In genomic region chr10:80293325-80293724, GRCm38 (mm10) we compare ENCODE assay signal across 8 mouse cellular contexts. TPM values are rescaled to one million over a fixed set of nuclear protein-coding genes. Genes with fewer than 3 reads are reported as not detected.
DNase-seq lines count a peak whose midpoint lies in the region; ATAC-seq and TF ChIP-seq lines count a peak whose summit lies in the region.

No protein-coding gene starts in this region.

- no peak for ATAC-seq in forebrain, embryonic 15.5 days (replicated peaks)
- ATAC-seq in midbrain, embryonic 11.5 days (ENCODE audit: low FRiP score) = no peak
- ATAC-seq in frontal cortex, adult (ENCODE audit: low TSS enrichment) = no peak

- no peaks in the 10 kb centered on the region for H3K36me3 ChIP-seq in kidney, adult 2 months (ENCODE audit: control insufficient read depth, insufficient read depth, low read length)
- H3K36me3 ChIP-seq in ES-E14 (ENCODE audit: control insufficient read depth, insufficient read depth, low read length, poor library complexity, severe bottlenecking) = peaks cover 26% of the 10 kb centered on the region
- peaks cover 25% of the 10 kb centered on the region for H3K36me3 ChIP-seq in forebrain, embryonic 15.5 days
- H3K36me3 ChIP-seq in midbrain, embryonic 11.5 days (ENCODE audit: control insufficient read depth, insufficient read depth, low read length) = peaks cover 13% of the 10 kb centered on the region

- peak overlapping the region; percentile 87 for H3K4me2 ChIP-seq in forebrain, embryonic 15.5 days (replicated peaks)
- peak overlapping the region; percentile 99 for H3K4me2 ChIP-seq in midbrain, embryonic 11.5 days

- no peaks in the 10 kb centered on the region; the same call in 1 of the 2 replicates for H3K4me1 ChIP-seq in kidney, adult 2 months (ENCODE audit: control insufficient read depth, insufficient read depth, low read length)
- peaks cover 0 to 20% of the 10 kb centered on the region in 2 experiments; a peak in 2 of 4 replicates for H3K4me1 ChIP-seq in ES-E14 (ENCODE audit: control insufficient read depth in 2 of 2, insufficient read depth in 2 of 2, low read length in 2 of 2, poor library complexity in 1 of 2)
- peaks cover 59% of the 10 kb centered on the region for H3K4me1 ChIP-seq in forebrain, embryonic 15.5 days
- H3K4me1 ChIP-seq in midbrain, embryonic 11.5 days (ENCODE audit: control insufficient read depth, insufficient read depth, low read length) = peaks cover 43% of the 10 kb centered on the region

- peak overlapping the region; percentile 91 for H3K4me3 ChIP-seq in kidney, adult 2 months (ENCODE audit: insufficient read depth, low read depth, low read length)
- H3K4me3 ChIP-seq in ES-E14 (ENCODE audit: insufficient read depth in 1 of 2, low read depth in 1 of 2, low read length in 2 of 2, poor library complexity in 1 of 2, severe bottlenecking in 1 of 2) = peak overlapping the region; percentile 71 to 83
- peak overlapping the region; percentile 69 for H3K4me3 ChIP-seq in forebrain, embryonic 15.5 days
- H3K4me3 ChIP-seq in midbrain, embryonic 11.5 days (ENCODE audit: low read depth, low read length) = peak overlapping the region; percentile 91

- no peak for DNase-seq in kidney, adult 2 months
- DNase-seq in kidney, adult 8-10 months = no peak
- DNase-seq in ES-E14 (ENCODE audit: low read depth, low spot score) = no peak
- DNase-seq in midbrain, embryonic 11.5 days (ENCODE audit: low spot score, missing footprints) = peak; percentile 84
- no peak for DNase-seq in natural killer cell, adult 2 months (ENCODE audit: low spot score in 2 of 2)
- DNase-seq in layer of hippocampus, postnatal 14 days (ENCODE audit: low spot score in 2 of 2) = no peak

- no peaks in the 10 kb centered on the region for H3K27me3 ChIP-seq in kidney, adult 2 months (replicated peaks; ENCODE audit: control insufficient read depth, insufficient read depth, low read length)
- no peaks in the 10 kb centered on the region for H3K27me3 ChIP-seq in forebrain, embryonic 15.5 days
- H3K27me3 ChIP-seq in midbrain, embryonic 11.5 days (ENCODE audit: control insufficient read depth, insufficient read depth, low read length) = no peaks in the 10 kb centered on the region

- no peaks in the 10 kb centered on the region for H3K9me3 ChIP-seq in ES-E14 (ENCODE audit: control insufficient read depth, insufficient read depth, low read depth, low read length)
- no peaks in the 10 kb centered on the region for H3K9me3 ChIP-seq in forebrain, embryonic 15.5 days
- H3K9me3 ChIP-seq in midbrain, embryonic 11.5 days (ENCODE audit: control insufficient read depth, low read length) = no peaks in the 10 kb centered on the region

- peak overlapping the region; percentile 99 for H3K9ac ChIP-seq in ES-E14 (ENCODE audit: insufficient read depth, low read depth, low read length, poor library complexity, severe bottlenecking)
- H3K9ac ChIP-seq in forebrain, embryonic 15.5 days (replicated peaks) = peak overlapping the region; percentile 96
- peak overlapping the region; percentile 99 for H3K9ac ChIP-seq in midbrain, embryonic 11.5 days (ENCODE audit: low read length)

- no peak overlapping the region for H3K27ac ChIP-seq in kidney, adult 2 months (ENCODE audit: insufficient read depth, low read depth, low read length)
- peak overlapping the region; percentile 87 for H3K27ac ChIP-seq in ES-E14 (ENCODE audit: insufficient read depth, low read depth, low read length, poor library complexity, severe bottlenecking)
- peak overlapping the region; percentile 91; the same call in 1 of the 2 replicates for H3K27ac ChIP-seq in forebrain, embryonic 15.5 days (replicated peaks)
- 0 out of 2 replicates have a peak overlapping the region, but pooled peaks have one; percentile 20 for H3K27ac ChIP-seq in midbrain, embryonic 11.5 days (ENCODE audit: low read depth, low read length)

- no peak for TF ChIP-seq POLR2A in kidney, adult 2 months (IDR thresholded peaks at IDR 0.05; ENCODE audit: low read depth, low read length)

- in situ Hi-C loops in ES-E14 (cut with MboI; ENCODE audit: low sequenced_read_pairs in 2 of 2, unreplicated experiment in 2 of 2) = no loop called here

- TF ChIP-seq CTCF in kidney, adult 2 months (conservative IDR thresholded peaks at IDR 0.05; ENCODE audit: insufficient read depth, insufficient read length, low read depth, low read length) = no peak

- 23% methylated on average over 14 of the region's 14 CpGs for WGBS in kidney, adult 2 months
- WGBS in forebrain, embryonic 15.5 days = 19% methylated on average over 14 of the region's 14 CpGs
- 27% methylated on average over 14 of the region's 14 CpGs for WGBS in midbrain, embryonic 11.5 days

TF ChIP-seq in ES-E14, 5 proteins besides CTCF, POLR2A, EP300 and RAD21:
- no peak for TF ChIP-seq MAFK (IDR thresholded peaks at IDR 0.05; ENCODE audit: insufficient read depth, low read depth, low read length)
- no peak for TF ChIP-seq ZC3H11A (IDR thresholded peaks at IDR 0.05; ENCODE audit: borderline replicate concordance, low read depth, low read length)
- no peak for TF ChIP-seq ZNF384 (IDR thresholded peaks at IDR 0.05; ENCODE audit: low read depth, low read length)
- TF ChIP-seq CHD2 (IDR thresholded peaks at IDR 0.05; ENCODE audit: low read depth, low read length) = no peak
- TF ChIP-seq HCFC1 (IDR thresholded peaks at IDR 0.05; ENCODE audit: borderline replicate concordance, insufficient read depth, low read length) = no peak

RNA-seq across cellular contexts. Expression of gene Rps15, which starts 1.1 kb away (rescaled TPM):
- polyA plus RNA-seq in kidney, adult 2 months (2012; rRNA removed) = 1,371 and 1,777 TPM in 2 replicates
- total RNA-seq in ES-E14 (2012; rRNA removed) = 2,505 and 2,820 TPM in 2 replicates
- 628 and 651 TPM in 2 replicates for polyA plus RNA-seq in forebrain, embryonic 15.5 days (2015; fragmentation: Nextera tagmentation; extraction: Ambion mirVana)
- 752 and 845 TPM in 2 replicates for polyA plus RNA-seq in midbrain, embryonic 11.5 days (2014; fragmentation: Nextera tagmentation; extraction: Ambion mirVana)
- total RNA-seq in layer of hippocampus, postnatal 14 days (2021) = 100 to 1,000 TPM; 727 to 762 TPM

RNA-seq across cellular contexts. Expression of gene Apc2, which starts 2.5 kb away (rescaled TPM):
- polyA plus RNA-seq in kidney, adult 2 months (2012; rRNA removed) = 0.74 and 0.95 TPM in 2 replicates
- total RNA-seq in ES-E14 (2012; rRNA removed) = 4.4 and 4.6 TPM in 2 replicates
- 205 and 210 TPM in 2 replicates for polyA plus RNA-seq in forebrain, embryonic 15.5 days (2015; fragmentation: Nextera tagmentation; extraction: Ambion mirVana)
- polyA plus RNA-seq in midbrain, embryonic 11.5 days (2014; fragmentation: Nextera tagmentation; extraction: Ambion mirVana) = 63.4 and 66.5 TPM in 2 replicates
- 100 to 1,000 TPM; 131 to 133 TPM for total RNA-seq in layer of hippocampus, postnatal 14 days (2021)

RNA-seq across cellular contexts. Expression of gene 2310011J03Rik, which starts 27.0 kb away (rescaled TPM):
- 47.8 and 52.5 TPM in 2 replicates for polyA plus RNA-seq in kidney, adult 2 months (2012; rRNA removed)
- 29.6 and 33.4 TPM in 2 replicates for total RNA-seq in ES-E14 (2012; rRNA removed)
- polyA plus RNA-seq in forebrain, embryonic 15.5 days (2015; fragmentation: Nextera tagmentation; extraction: Ambion mirVana) = 36.9 and 38.1 TPM in 2 replicates
- polyA plus RNA-seq in midbrain, embryonic 11.5 days (2014; fragmentation: Nextera tagmentation; extraction: Ambion mirVana) = 36.2 and 40.8 TPM in 2 replicates
- total RNA-seq in layer of hippocampus, postnatal 14 days (2021) = 10 to 100 TPM; 20.4 to 23.1 TPM

RNA-seq across cellular contexts. Expression of gene Dazap1, which starts 32.0 kb away (rescaled TPM):
- polyA plus RNA-seq in kidney, adult 2 months (2012; rRNA removed) = 45.6 and 49.1 TPM in 2 replicates
- total RNA-seq in ES-E14 (2012; rRNA removed) = 121 and 154 TPM in 2 replicates
- polyA plus RNA-seq in forebrain, embryonic 15.5 days (2015; fragmentation: Nextera tagmentation; extraction: Ambion mirVana) = 70.0 and 78.4 TPM in 2 replicates
- polyA plus RNA-seq in midbrain, embryonic 11.5 days (2014; fragmentation: Nextera tagmentation; extraction: Ambion mirVana) = 37.8 and 42.6 TPM in 2 replicates
- total RNA-seq in layer of hippocampus, postnatal 14 days (2021) = 10 to 100 TPM; 83.0 to 93.6 TPM

RNA-seq across cellular contexts. Expression of gene Gamt, which starts 32.5 kb away (rescaled TPM):
- polyA plus RNA-seq in kidney, adult 2 months (2012; rRNA removed) = 66.7 and 68.4 TPM in 2 replicates
- 2.9 and 3.0 TPM in 2 replicates for total RNA-seq in ES-E14 (2012; rRNA removed)
- polyA plus RNA-seq in forebrain, embryonic 15.5 days (2015; fragmentation: Nextera tagmentation; extraction: Ambion mirVana) = 21.3 and 24.0 TPM in 2 replicates
- polyA plus RNA-seq in midbrain, embryonic 11.5 days (2014; fragmentation: Nextera tagmentation; extraction: Ambion mirVana) = 24.6 and 28.9 TPM in 2 replicates
- total RNA-seq in layer of hippocampus, postnatal 14 days (2021) = 10 to 100 TPM; 39.9 to 43.7 TPM

Comparison
In these comparisons a context has a peak if more than half of its experiments do, and no peak if none do; other contexts are left out.
1. RNA of gene Apc2, which starts 2.5 kb away (polyA plus RNA-seq): 205 to 210 TPM in forebrain, embryonic 15.5 days and 63.4 to 66.5 TPM in midbrain, embryonic 11.5 days; 0.74 to 0.95 TPM in kidney, adult 2 months; every median in the first group is over 10 times any median in the second.
2. Peak in every context shown above with its lines, with median percentiles within 50 percentile points of each other: H3K4me3 ChIP-seq and H3K9ac ChIP-seq.